Mouse (Mus musculus): ENCODE results near the gene Lhx5.

GRCm38 (mm10) chr5:120473361-120473760, 41.9 kb downstream of the Lhx5 start:
- TF ChIP-seq CTCF (IDR thresholded peaks at IDR 0.05; ENCODE audit: control insufficient read depth, insufficient read depth, low read length) (no peak), POLR2A (IDR thresholded peaks at IDR 0.05; ENCODE audit: borderline replicate concordance, control insufficient read depth, low read depth, low read length) (no peak)
